Mouse (Mus musculus) testis, postnatal 10 days (tissue): ENCODE data around the gene Cenpv.

Experiments used
- DNase-seq: peaks from one replicate; pipeline ENCODE4 v3.0.0; 2021; ENCODE audit warnings: low spot score

Gene Cenpv

GRCm38 (mm10) chr11:62507683-62508082 is 31.4 kb downstream of the Cenpv start:
- DNase-seq = no peak

- DNase-seq = no peak
These were observed 38.5 kb downstream of the Cenpv start for GRCm38 (mm10) chr11:62500529-62500928.

- DNase-seq = no peak
These were observed 40.3 kb downstream of the Cenpv start for GRCm38 (mm10) chr11:62498802-62499201.

- no peak for DNase-seq
These were observed 41.9 kb downstream of the Cenpv start for GRCm38 (mm10) chr11:62497181-62497580.

- peak; percentile 57 for DNase-seq
These were observed 42.8 kb downstream of the Cenpv start for GRCm38 (mm10) chr11:62496151-62496715.

- DNase-seq = peak; percentile 48
These were observed 43.7 kb downstream of the Cenpv start for GRCm38 (mm10) chr11:62495276-62495801.

- peak; percentile 64 for DNase-seq
These were observed 44.2 kb downstream of the Cenpv start for GRCm38 (mm10) chr11:62494754-62495275.

GRCm38 (mm10) chr11:62493701-62494100 is 45.4 kb downstream of the Cenpv start:
- no peak for DNase-seq

- no peak for DNase-seq
These were observed 51.3 kb downstream of the Cenpv start for GRCm38 (mm10) chr11:62487540-62488350.

GRCm38 (mm10) chr11:62486949-62487348 is 52.1 kb downstream of the Cenpv start:
- DNase-seq = no peak

GRCm38 (mm10) chr11:62479581-62479980 is 59.5 kb downstream of the Cenpv start:
- no peak for DNase-seq

GRCm38 (mm10) chr11:62478931-62479330 is 60.1 kb downstream of the Cenpv start:
- no peak for DNase-seq

- no peak for DNase-seq
These were observed 62.9 kb downstream of the Cenpv start for GRCm38 (mm10) chr11:62476156-62476555.
